In the genomic region with DNA sequence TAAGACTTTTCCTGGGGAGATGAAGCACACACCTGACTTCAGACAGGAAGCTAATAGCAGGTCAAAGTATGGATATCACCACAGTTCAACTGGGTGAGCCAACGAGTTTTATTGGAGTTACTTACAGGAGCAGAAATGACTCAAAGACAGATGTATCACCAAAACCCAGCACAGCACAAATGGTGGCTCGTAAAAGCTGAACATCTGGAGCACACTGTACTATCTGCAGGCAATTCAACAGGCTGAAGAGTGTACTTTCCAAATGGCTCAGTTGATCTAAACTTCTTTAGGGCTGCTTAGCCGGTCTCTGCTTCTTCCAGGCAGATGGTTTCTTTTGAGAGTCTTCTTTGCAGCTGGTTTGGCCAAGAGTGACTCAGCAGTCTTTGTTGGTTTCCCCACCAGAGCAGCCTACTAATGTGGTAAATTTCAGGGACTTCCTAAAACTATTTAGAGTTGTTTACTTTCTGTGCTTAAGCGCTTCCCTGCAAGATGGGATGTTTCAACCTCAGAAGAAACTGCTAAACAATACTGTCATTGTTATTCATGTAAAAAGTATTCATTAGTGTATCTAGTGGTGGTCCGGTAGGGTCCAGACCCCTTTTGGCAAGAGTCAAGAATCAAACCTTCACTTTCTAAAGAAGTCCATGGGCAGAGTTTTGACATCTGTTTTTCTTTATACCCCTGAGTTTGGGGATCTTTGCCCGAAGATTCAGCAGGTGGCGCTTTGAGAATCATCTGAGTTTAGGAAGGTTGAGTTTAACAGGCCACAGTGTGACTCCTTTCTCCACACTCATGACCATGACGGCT, we compare ENCODE assay signal across 12 mouse cellular contexts. TPM values are rescaled to one million over a fixed set of nuclear protein-coding genes. Genes with fewer than 3 reads are reported as not detected.
DNase-seq lines count a peak whose midpoint lies in the region; ATAC-seq lines count a peak whose summit lies in the region.
"Had no signal": no experiment of that assay in that cellular context is flagged by ENCODE, and none has a peak within 500 bp of the region (broad histone marks: within the 10 kb centered on the region; RNA-seq: fewer than 3 reads in every experiment).

No protein-coding gene starts in this region.

- DNase-seq in embryo, embryonic 10 days (ENCODE audit: low spot score) = peak; percentile 7
- DNase-seq in embryo, embryonic 9.5 days (ENCODE audit: extremely low spot score) = no peak
- DNase-seq in limb, embryonic 11.5 days (ENCODE audit: low spot score) = peak; percentile 26
- DNase-seq in limb, embryonic 10.5 days (ENCODE audit: low spot score) = no peak
- DNase-seq in R1 (ENCODE audit: low read depth, low spot score) = peak; percentile 47
- DNase-seq in urinary bladder, adult 18-20 months (ENCODE audit: low spot score in 2 of 2) = no peak
- no peak for DNase-seq in midbrain, embryonic 10.5 days (ENCODE audit: low spot score)
- DNase-seq: kidney, adult 8-10 months; lung, postnatal 14 days had no signal

- ATAC-seq in limb, embryonic 11.5 days (ENCODE audit: insufficient number of reproducible peaks, low FRiP score, low TSS enrichment, low read depth) = no peak
- peak; percentile 48; the same call in 1 of the 2 replicates for ATAC-seq in megakaryocyte, adult 5-6 weeks (ENCODE audit: poor library complexity, severe bottlenecking)

- H3K27me3 ChIP-seq in limb, embryonic 11.5 days (ENCODE audit: control insufficient read depth, insufficient read depth, low read length) = no peaks in the 10 kb centered on the region
- peaks cover 4% of the 10 kb centered on the region; the same call in 1 of the 2 replicates for H3K27me3 ChIP-seq in limb, embryonic 10.5 days (ENCODE audit: low read depth, poor library complexity, severe bottlenecking)
- H3K27me3 ChIP-seq in midbrain, embryonic 10.5 days (ENCODE audit: low read depth, poor library complexity, severe bottlenecking) = no peaks in the 10 kb centered on the region
- H3K27me3 ChIP-seq: embryonic facial prominence, embryonic 13.5 days; heart, embryonic 15.5 days had no signal

- no peaks in the 10 kb centered on the region for H3K9me3 ChIP-seq in limb, embryonic 11.5 days (ENCODE audit: control insufficient read depth, low read length)
- H3K9me3 ChIP-seq in limb, embryonic 10.5 days (replicated peaks) = no peaks in the 10 kb centered on the region
- no peaks in the 10 kb centered on the region for H3K9me3 ChIP-seq in midbrain, embryonic 10.5 days (replicated peaks)
- H3K9me3 ChIP-seq: embryonic facial prominence, embryonic 13.5 days; heart, embryonic 15.5 days had no signal

- no peak overlapping the region for H3K4me2 ChIP-seq in limb, embryonic 11.5 days (ENCODE audit: low read depth, severe bottlenecking)
- H3K4me2 ChIP-seq: embryonic facial prominence, embryonic 13.5 days; heart, embryonic 15.5 days had no signal

- no peak overlapping the region for H3K27ac ChIP-seq in limb, embryonic 11.5 days (replicated peaks; ENCODE audit: low read depth, low read length)
- H3K27ac ChIP-seq in limb, embryonic 10.5 days = no peak overlapping the region
- H3K27ac ChIP-seq in midbrain, embryonic 10.5 days (replicated peaks) = no peak overlapping the region
- H3K27ac ChIP-seq: embryonic facial prominence, embryonic 13.5 days; heart, embryonic 15.5 days had no signal

- H3K4me1 ChIP-seq in limb, embryonic 11.5 days (ENCODE audit: control insufficient read depth, insufficient read depth, low read length) = peaks cover 3% of the 10 kb centered on the region
- H3K4me1 ChIP-seq in limb, embryonic 10.5 days = peaks cover 8% of the 10 kb centered on the region; the same call in 1 of the 2 replicates
- no peaks in the 10 kb centered on the region for H3K4me1 ChIP-seq in midbrain, embryonic 10.5 days
- H3K4me1 ChIP-seq: embryonic facial prominence, embryonic 13.5 days had no signal

- WGBS in limb, embryonic 11.5 days = 70% methylated on average over 8 of the region's 8 CpGs
- WGBS in limb, embryonic 10.5 days = 71% methylated on average over 8 of the region's 8 CpGs
- 66% methylated on average over 8 of the region's 8 CpGs for WGBS in midbrain, embryonic 10.5 days

- no peak overlapping the region for H3K9ac ChIP-seq in limb, embryonic 11.5 days (ENCODE audit: low read length)
- H3K9ac ChIP-seq: embryonic facial prominence, embryonic 13.5 days; heart, embryonic 15.5 days had no signal

- H3K4me3 ChIP-seq in limb, embryonic 11.5 days (ENCODE audit: low read depth, low read length) = no peak overlapping the region
- no peak overlapping the region for H3K4me3 ChIP-seq in limb, embryonic 10.5 days
- H3K4me3 ChIP-seq in midbrain, embryonic 10.5 days = no peak overlapping the region
- H3K4me3 ChIP-seq: embryonic facial prominence, embryonic 13.5 days; heart, embryonic 15.5 days had no signal

- H3K36me3 ChIP-seq in limb, embryonic 11.5 days (ENCODE audit: control insufficient read depth, insufficient read depth, low read length) = no peaks in the 10 kb centered on the region
- H3K36me3 ChIP-seq in limb, embryonic 10.5 days = no peaks in the 10 kb centered on the region
- H3K36me3 ChIP-seq in midbrain, embryonic 10.5 days = no peaks in the 10 kb centered on the region
- H3K36me3 ChIP-seq: embryonic facial prominence, embryonic 13.5 days; heart, embryonic 15.5 days had no signal

RNA-seq across cellular contexts. Expression of a gene that starts 48.0 kb away (rescaled TPM):
- 57.4 and 59.2 TPM in 2 replicates for polyA plus RNA-seq in limb, embryonic 11.5 days (2014; fragmentation: Nextera tagmentation; extraction: Ambion mirVana)
- 39.0 and 67.2 TPM in 2 replicates for polyA plus RNA-seq in limb, embryonic 10.5 days (2016; fragmentation: Nextera tagmentation; extraction: Ambion mirVana)
- 12.6 and 17.4 TPM in 2 replicates for total RNA-seq in megakaryocyte, adult 5-6 weeks (2015)
- total RNA-seq in megakaryocyte, adult 5-6 weeks (2017) = 12.0 and 16.1 TPM in 2 replicates
- polyA plus RNA-seq in midbrain, embryonic 10.5 days (2016; fragmentation: Nextera tagmentation; extraction: Ambion mirVana) = 29.5 and 37.2 TPM in 2 replicates

Comparison
In these comparisons a context has a peak if more than half of its experiments do, and no peak if none do; other contexts are left out.
1. DNase-seq: peak in embryo, embryonic 10 days (single experiment), limb, embryonic 11.5 days (single experiment) and R1 (single experiment); none in embryo, embryonic 9.5 days (single experiment), limb, embryonic 10.5 days (single experiment), urinary bladder, adult 18-20 months (0 of 2) and midbrain, embryonic 10.5 days (single experiment).